Mouse (Mus musculus) thymus, adult 2 months (tissue): ENCODE results near the gene Tshz2. TPM values are rescaled to one million over a fixed set of nuclear protein-coding genes. Genes with fewer than 3 reads are reported as not detected.

Source experiments
- DNase-seq: peaks from one replicate; pipeline ENCODE4 v3.0.0; 2021
- H3K27ac ChIP-seq: fragments of 200-500 bp; 2 replicates; pipeline ENCODE4 v1.5.1; 2012; ENCODE audit warnings: low read length, control low read depth; ENCODE audit not compliant: control insufficient read depth, insufficient read depth
- H3K27me3 ChIP-seq: fragments of 200-500 bp; 2 replicates; pipeline ENCODE4 v1.6.1; 2012; ENCODE audit warnings: mild to moderate bottlenecking, low read length, moderate library complexity, mixed read lengths; ENCODE audit not compliant: control insufficient read depth, insufficient read depth
- H3K36me3 ChIP-seq: fragments of 200-500 bp; 2 replicates; pipeline ENCODE4 v1.6.1; 2012; ENCODE audit warnings: mild to moderate bottlenecking, low read length, moderate library complexity; ENCODE audit not compliant: control insufficient read depth, insufficient read depth
- H3K4me1 ChIP-seq: fragments of 200-500 bp; replicated peaks from 2 replicates; pipeline ENCODE4 v1.6.1; 2012; ENCODE audit warnings: low read length; ENCODE audit not compliant: control insufficient read depth, insufficient read depth
- H3K4me3 ChIP-seq: fragments of 200-500 bp; 2 replicates; pipeline ENCODE4 v1.5.1; 2012; ENCODE audit warnings: mild to moderate bottlenecking, low read length, control low read depth, moderate library complexity; ENCODE audit not compliant: control insufficient read depth, insufficient read depth
- CTCF ChIP-seq: fragments of 200-500 bp; IDR thresholded peaks from 2 replicates; pipeline ENCODE4 v1.5.1; 2012; ENCODE audit warnings: mild to moderate bottlenecking, control low read depth, low read length, moderate library complexity, borderline replicate concordance; ENCODE audit not compliant: control insufficient read depth, poor library complexity, insufficient read depth; ENCODE audit errors: extremely low read depth
- POLR2A ChIP-seq: fragments of 200-500 bp; IDR thresholded peaks from 2 replicates; pipeline ENCODE4 v1.6.1; 2012; ENCODE audit warnings: mild to moderate bottlenecking, low read length, control low read depth, moderate library complexity; ENCODE audit not compliant: control insufficient read depth, poor library complexity, insufficient read depth; ENCODE audit errors: extremely low read depth
- WGBS: fragments of 180-500 bp; shearing (Covaris S2); methylation state at CpG from one replicate; pipeline ENCODE4 v1.1.7; 2018; 5-methylcytosine and 5-hydroxymethylcytosine counted together
- polyA plus RNA-seq: library from polyadenylated mRNA; depleted of rRNA; stranded (reverse); fragments of >200 nt; gene quantifications from 2 replicates; pipeline ENCODE4 v1.2.3, GENCODE M21; 2012

The Tshz2 gene
- polyA plus RNA-seq, 1 experiment, result 2.5 TPM

- TF ChIP-seq POLR2A, result no peak
- no peak for TF ChIP-seq CTCF
- Histone ChIP-seq H3K27ac (no peak overlapping the region), H3K4me1 (peaks cover 5% of the 10 kb centered on the region), H3K36me3 (no peaks in the 10 kb centered on the region), H3K4me3 (no peak overlapping the region), H3K27me3 (no peaks in the 10 kb centered on the region)
- WGBS, result 95% methylated on average over 13 of the region's 13 CpGs
- DNase-seq, result no peak
These were observed 25.7 kb upstream of the Tshz2 start for GRCm38 (mm10) chr2:169606901-169607678.

GRCm38 (mm10) chr2:169607787-169608186 lies 25.0 kb upstream of the Tshz2 start:
- DNase-seq, result no peak
- Histone ChIP-seq H3K4me3 (no peak overlapping the region), H3K4me1 (peaks cover 5% of the 10 kb centered on the region), H3K27ac (no peak overlapping the region), H3K27me3 (no peaks in the 10 kb centered on the region), H3K36me3 (no peaks in the 10 kb centered on the region)
- 86% methylated on average over 2 of the region's 2 CpGs for WGBS
- TF ChIP-seq CTCF (no peak), POLR2A (no peak)

DNA sequence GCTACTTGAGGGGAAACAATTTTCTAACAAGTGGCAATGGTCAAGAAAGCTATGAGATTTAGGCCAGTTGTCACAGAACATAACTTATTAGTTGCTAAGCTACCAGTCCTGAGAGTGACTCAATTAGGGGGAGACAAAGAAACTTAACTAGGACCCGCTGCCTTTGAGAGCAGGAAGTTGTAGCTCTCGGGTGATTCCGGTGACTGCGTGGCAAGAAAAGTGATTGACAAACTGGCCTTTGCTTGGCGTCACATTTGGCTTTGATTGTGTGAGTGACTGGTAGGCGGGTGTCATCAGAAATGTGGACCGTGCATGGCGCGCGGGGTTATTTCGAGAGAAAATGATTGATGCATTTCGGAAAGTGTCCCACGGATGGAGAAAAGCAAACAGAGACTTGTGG lies 22.9 kb upstream of the Tshz2 start:
- WGBS, result 5% methylated on average over 13 of the region's 13 CpGs
- H3K4me1 ChIP-seq, result peaks cover 5% of the 10 kb centered on the region
- H3K4me3 ChIP-seq, result 0 out of 2 replicates have a peak overlapping the region, but pooled peaks have one; percentile 8
- no peaks in the 10 kb centered on the region for H3K27me3 ChIP-seq
- H3K27ac ChIP-seq, result no peak overlapping the region
- no peaks in the 10 kb centered on the region for H3K36me3 ChIP-seq
- no peak for TF ChIP-seq POLR2A
- TF ChIP-seq CTCF, result no peak
- DNase-seq, result no peak

DNA sequence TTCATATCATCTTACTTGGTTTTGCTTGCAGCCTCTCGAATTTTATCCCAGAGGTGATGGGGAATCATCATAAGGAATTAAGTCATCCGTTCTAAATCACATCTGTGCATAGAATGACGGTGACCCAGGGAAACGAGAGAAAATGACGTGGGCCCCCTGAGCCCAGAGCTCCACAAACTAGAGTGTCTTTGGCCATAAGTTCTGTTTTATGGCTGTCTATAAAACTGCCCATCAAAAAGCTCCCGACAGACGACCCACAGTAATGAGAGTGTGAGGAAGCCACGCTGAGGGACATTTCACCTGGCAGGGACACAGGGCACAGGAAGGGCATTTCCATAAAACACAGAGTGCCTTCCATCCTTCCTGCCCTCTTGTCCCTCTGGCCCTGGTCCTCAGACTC lies 21.9 kb upstream of the Tshz2 start:
- Histone ChIP-seq H3K4me1 (peaks cover 5% of the 10 kb centered on the region), H3K4me3 (no peak overlapping the region), H3K27me3 (no peaks in the 10 kb centered on the region), H3K36me3 (no peaks in the 10 kb centered on the region), H3K27ac (no peak overlapping the region)
- WGBS, result 94% methylated on average over 8 of the region's 8 CpGs
- no peak for DNase-seq
- TF ChIP-seq POLR2A (no peak), CTCF (no peak)

- H3K4me1 ChIP-seq, result peaks cover 5% of the 10 kb centered on the region
- H3K27ac ChIP-seq, result no peak overlapping the region
- H3K36me3 ChIP-seq, result no peaks in the 10 kb centered on the region
- no peak overlapping the region for H3K4me3 ChIP-seq
- H3K27me3 ChIP-seq, result no peaks in the 10 kb centered on the region
- WGBS, result 86% methylated on average over 7 of the region's 7 CpGs
- DNase-seq, result no peak
- no peak for TF ChIP-seq POLR2A
- TF ChIP-seq CTCF, result no peak
These were observed 21.3 kb upstream of the Tshz2 start for GRCm38 (mm10) chr2:169611557-169611956.

GRCm38 (mm10) chr2:169614683-169615082 lies 18.1 kb upstream of the Tshz2 start:
- TF ChIP-seq POLR2A, result no peak
- no peak for TF ChIP-seq CTCF
- H3K4me3 ChIP-seq, result no peak overlapping the region
- no peak for DNase-seq
- H3K27ac ChIP-seq, result no peak overlapping the region
- H3K36me3 ChIP-seq, result no peaks in the 10 kb centered on the region
- H3K4me1 ChIP-seq, result peaks cover 5% of the 10 kb centered on the region
- 62% methylated on average over 4 of the region's 4 CpGs for WGBS
- no peaks in the 10 kb centered on the region for H3K27me3 ChIP-seq

- no peaks in the 10 kb centered on the region for H3K36me3 ChIP-seq
- TF ChIP-seq POLR2A, result no peak
- no peak for TF ChIP-seq CTCF
- no peak overlapping the region for H3K27ac ChIP-seq
- no peak overlapping the region for H3K4me3 ChIP-seq
- DNase-seq, result no peak
- no peaks in the 10 kb centered on the region for H3K27me3 ChIP-seq
- no peaks in the 10 kb centered on the region for H3K4me1 ChIP-seq
- WGBS, result 97% methylated on average over 6 of the region's 6 CpGs
These were observed 16.8 kb upstream of the Tshz2 start for GRCm38 (mm10) chr2:169615998-169616397.

GRCm38 (mm10) chr2:169621201-169621710 lies 11.6 kb upstream of the Tshz2 start:
- WGBS, result 47% methylated on average over 15 of the region's 15 CpGs
- Histone ChIP-seq H3K4me3 (no peak overlapping the region), H3K36me3 (no peaks in the 10 kb centered on the region), H3K27ac (no peak overlapping the region), H3K27me3 (no peaks in the 10 kb centered on the region), H3K4me1 (no peaks in the 10 kb centered on the region)
- no peak for DNase-seq
- TF ChIP-seq POLR2A (no peak), CTCF (no peak)
